Mouse (Mus musculus) retina, embryonic 14.5 days (tissue): Measurements from ENCODE around the gene Naxd.

Source experiments
- DNase-seq: peaks from one replicate; pipeline ENCODE4 v3.0.0-alpha.2; 2015; ENCODE audit warnings: low spot score

The Naxd gene

GRCm38 (mm10) chr8:11513247-11513646 lies 15.9 kb downstream of the Naxd start:
- DNase-seq, result no peak

- DNase-seq, result no peak
Observed at GRCm38 (mm10) chr8:11516292-11516691, 19.0 kb downstream of the Naxd start.

- DNase-seq, result no peak
Observed at GRCm38 (mm10) chr8:11517366-11518055, 20.2 kb downstream of the Naxd start.

GRCm38 (mm10) chr8:11518056-11518396 lies 20.7 kb downstream of the Naxd start:
- DNase-seq, result no peak

GRCm38 (mm10) chr8:11518676-11519075 lies 21.4 kb downstream of the Naxd start:
- DNase-seq, result no peak

GRCm38 (mm10) chr8:11523331-11523730 lies 26.0 kb downstream of the Naxd start:
- no peak for DNase-seq

GRCm38 (mm10) chr8:11530155-11530770 lies 33.0 kb downstream of the Naxd start:
- DNase-seq, result no peak

GRCm38 (mm10) chr8:11530849-11531248 lies 33.5 kb downstream of the Naxd start:
- DNase-seq, result no peak

GRCm38 (mm10) chr8:11534494-11534893 lies 37.2 kb downstream of the Naxd start:
- no peak for DNase-seq

GRCm38 (mm10) chr8:11539049-11539448 lies 41.7 kb downstream of the Naxd start:
- no peak for DNase-seq

GRCm38 (mm10) chr8:11540182-11540581 lies 42.9 kb downstream of the Naxd start:
- no peak for DNase-seq

- DNase-seq, result no peak
Observed at GRCm38 (mm10) chr8:11542031-11542430, 44.7 kb downstream of the Naxd start.

- DNase-seq, result no peak
Observed at GRCm38 (mm10) chr8:11542866-11543265, 45.6 kb downstream of the Naxd start.

GRCm38 (mm10) chr8:11544386-11544785 lies 47.1 kb downstream of the Naxd start:
- peak; percentile 51 for DNase-seq

GRCm38 (mm10) chr8:11547063-11547462 lies 49.8 kb downstream of the Naxd start:
- peak; percentile 49 for DNase-seq

- peak; percentile 79 for DNase-seq
Observed at GRCm38 (mm10) chr8:11549706-11550105, 52.4 kb downstream of the Naxd start.

GRCm38 (mm10) chr8:11550281-11550948 lies 53.1 kb downstream of the Naxd start, which contains the start of gene Cars2:
Cars2 (minus strand) TSS chr8:11550783.
- DNase-seq, result peak; percentile 88

GRCm38 (mm10) chr8:11551497-11551896 lies 54.2 kb downstream of the Naxd start:
- DNase-seq, result peak; percentile 15

GRCm38 (mm10) chr8:11552390-11552789 lies 55.1 kb downstream of the Naxd start:
- no peak for DNase-seq

GRCm38 (mm10) chr8:11554799-11555719 lies 57.8 kb downstream of the Naxd start, which contains the start of gene Ing1:
Ing1 (plus strand) TSS chr8:11555571.
- peak; percentile 98 for DNase-seq

GRCm38 (mm10) chr8:11555720-11556591 lies 58.6 kb downstream of the Naxd start:
- DNase-seq, result peak; percentile 100
